Mouse (Mus musculus) hindbrain, embryonic 16.5 days (tissue): Measurements from ENCODE around the gene St7. TPM values are rescaled to one million over a fixed set of nuclear protein-coding genes. Genes with fewer than 3 reads are reported as not detected.

Experiments used
- polyA plus RNA-seq: library from polyadenylated mRNA; unstranded; fragments of >200 nt; fragmentation: Nextera tagmentation; extraction: Ambion mirVana; gene quantifications from 2 replicates; pipeline ENCODE4 v1.2.1, GENCODE M21; 2015

Gene St7
- polyA plus RNA-seq, 1 experiment from 2014 or later = 50.8 TPM

Other genes starting within 250 kb of the St7 start
- gene Met, start 229.1 kb upstream of the St7 start, polyA plus RNA-seq = 1.8 and 2.2 TPM in 2 replicates
- gene Capza2, start 56.7 kb upstream of the St7 start, polyA plus RNA-seq = 254 and 258 TPM in 2 replicates